Mouse (Mus musculus): Measurements from ENCODE around the gene Heatr6.

DNA sequence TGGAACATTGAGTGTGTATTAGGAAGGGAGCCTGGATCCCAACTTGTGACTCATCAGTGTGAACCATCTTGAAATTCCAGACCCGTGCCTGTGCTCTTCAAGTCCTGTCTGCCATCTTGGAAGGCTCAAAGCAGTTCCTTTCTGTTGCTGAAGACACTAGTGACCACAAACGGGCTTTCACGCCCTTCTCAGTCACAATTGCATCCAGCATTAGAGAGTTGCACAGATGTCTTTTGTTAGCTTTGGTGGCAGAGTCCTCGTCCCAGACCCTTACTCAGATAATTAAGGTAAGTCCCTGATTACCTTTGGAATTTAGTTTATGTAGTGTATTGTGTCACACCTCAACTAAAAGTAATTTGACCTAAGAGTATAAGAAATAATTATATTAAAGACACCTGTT is 15.5 kb downstream of the Heatr6 start:
- TF ChIP-seq POLR2A (IDR thresholded peaks at IDR 0.05; ENCODE audit: extremely low read depth, insufficient read depth, low read length) = no peak
- no peak for TF ChIP-seq CTCF (IDR thresholded peaks at IDR 0.05; ENCODE audit: extremely low read depth, insufficient read depth, low read length)
